Mouse (Mus musculus) neutrophil, adult 83 days (primary cell): ENCODE data around the gene Sugp2. TPM values are rescaled to one million over a fixed set of nuclear protein-coding genes. Genes with fewer than 3 reads are reported as not detected.

ENCODE experiments used
- total RNA-seq, 2 experiments: library from RNA; stranded (reverse); gene quantifications; one replicate each; pipeline ENCODE4 v1.2.4; 2023

The Sugp2 gene
- total RNA-seq, result 10 to 100 TPM; 29.2 to 30.7 TPM

DNA sequence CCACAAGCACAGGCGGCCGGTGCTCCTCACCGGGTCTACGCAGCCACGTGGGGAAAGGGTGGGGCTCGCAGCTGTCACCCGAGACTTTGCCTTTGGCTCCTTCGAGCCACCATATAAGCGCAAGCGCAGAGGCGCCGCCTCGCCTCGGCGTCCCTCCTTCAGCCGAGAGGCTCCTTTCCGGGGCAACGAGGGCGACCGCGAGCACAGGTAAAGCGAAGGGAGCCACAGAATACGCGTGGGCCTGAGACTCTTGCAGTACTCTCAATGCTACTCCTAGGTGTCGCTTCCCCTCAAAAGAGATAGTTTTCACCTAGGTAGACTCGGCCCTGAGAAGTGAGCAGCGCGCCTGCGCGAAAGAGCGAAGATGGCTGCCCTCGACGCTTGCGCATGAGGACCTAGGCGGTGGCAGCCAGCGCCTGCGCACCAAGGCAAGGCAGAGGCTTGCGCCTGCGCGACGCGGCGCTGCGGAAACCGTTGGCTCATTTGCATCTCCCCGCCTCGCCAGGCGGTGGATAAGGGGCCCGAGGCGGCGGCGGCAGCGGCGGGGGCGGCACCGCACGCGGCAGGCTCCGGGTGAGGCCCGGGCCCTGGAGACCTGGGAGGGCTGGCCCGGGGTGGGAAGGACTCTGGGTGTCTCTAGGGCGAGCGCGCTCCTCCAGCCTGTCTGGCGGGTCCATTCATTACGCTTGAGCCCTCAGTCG is at the start of gene Sugp2, which contains the start of gene Armc6:
TSS of gene Sugp2 (plus strand) at position 147 of the 701 bp plus-strand sequence.
TSS of gene Armc6 (minus strand) at position 387 of the 701 bp plus-strand sequence.

GRCm38 (mm10) chr8:70212112-70213055 is 21.6 kb upstream of the Sugp2 start, which contains the start of gene Slc25a42:
Slc25a42 (minus strand) TSS chr8:70212305.

DNA sequence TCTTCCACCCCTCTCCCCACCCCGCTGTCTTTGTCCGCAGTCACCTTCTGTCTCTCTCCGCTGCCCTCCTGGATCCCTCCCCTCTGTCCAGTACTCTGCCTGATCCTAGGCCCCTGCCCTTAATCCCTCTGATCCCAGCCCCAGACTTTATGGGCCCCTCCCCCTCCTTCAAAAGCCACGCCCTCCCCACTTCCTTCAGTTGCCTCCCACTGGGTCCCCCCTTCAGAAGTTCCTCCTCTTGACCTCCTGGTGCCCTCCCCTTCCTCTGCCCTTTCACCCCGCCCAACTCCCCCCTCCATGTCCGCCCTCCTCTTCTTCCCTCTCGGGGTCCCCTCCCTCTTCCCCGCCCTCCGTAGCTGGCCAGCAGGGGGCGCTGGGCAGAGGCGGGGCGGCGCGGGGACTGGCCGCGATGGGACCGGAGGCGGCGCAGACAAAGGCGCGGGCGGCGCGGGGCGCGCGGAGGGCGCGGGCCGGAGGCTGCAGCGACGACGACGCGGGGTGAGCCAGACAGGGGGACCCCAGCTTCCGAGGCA is 48.6 kb downstream of the Sugp2 start, which contains the start of gene Homer3:
TSS of gene Homer3 (plus strand) at position 225 of the 533 bp plus-strand sequence.

GRCm38 (mm10) chr8:70302358-70302890 is 68.4 kb downstream of the Sugp2 start, which contains the start of the genes Ddx49 and Cope:
Ddx49 (minus strand) TSS chr8:70302489.
Cope (plus strand) TSS chr8:70302518.

DNA sequence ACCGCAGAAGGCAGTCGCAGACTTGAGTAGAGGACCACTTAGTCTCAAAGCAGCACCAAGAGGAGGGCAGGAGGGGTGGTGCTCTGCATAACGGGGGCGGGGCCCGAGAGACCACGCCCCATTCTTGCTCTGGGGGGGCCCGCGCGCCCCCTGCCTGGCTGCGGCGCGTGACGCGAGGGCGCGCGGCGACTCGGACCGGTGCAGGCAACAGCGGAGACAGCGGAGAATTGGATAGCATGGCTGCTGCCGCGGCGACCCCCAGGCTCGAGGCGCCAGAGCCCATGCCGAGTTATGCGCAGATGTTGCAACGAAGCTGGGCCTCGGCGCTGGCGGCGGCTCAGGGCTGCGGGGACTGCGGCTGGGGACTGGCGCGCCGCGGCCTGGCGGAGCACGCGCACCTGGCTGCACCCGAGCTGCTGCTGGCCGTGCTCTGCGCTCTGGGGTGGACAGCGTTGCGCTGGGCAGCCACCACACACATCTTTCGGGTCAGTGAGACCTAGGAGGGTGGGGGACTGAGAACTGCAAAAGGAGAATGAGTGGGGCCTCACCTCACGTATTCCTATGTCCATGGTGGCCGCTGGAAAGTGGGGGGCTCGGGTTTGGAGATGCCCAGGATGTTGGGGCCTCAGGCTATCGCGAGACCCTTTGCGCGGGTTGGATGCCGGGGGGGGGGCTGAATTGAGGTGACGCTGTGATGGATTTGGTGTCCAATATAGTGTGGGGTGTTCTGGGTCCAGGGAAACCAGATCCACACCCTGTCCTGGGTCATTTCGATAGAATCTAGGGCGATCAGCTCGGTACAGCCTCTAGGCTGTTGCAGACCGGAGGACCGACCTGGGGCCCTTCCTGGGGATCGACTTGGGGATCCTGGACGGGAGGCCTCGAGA is 81.8 kb downstream of the Sugp2 start, which contains the start of gene Cers1:
TSS of gene Cers1 (plus strand) at position 152 of the 887 bp plus-strand sequence.

DNA sequence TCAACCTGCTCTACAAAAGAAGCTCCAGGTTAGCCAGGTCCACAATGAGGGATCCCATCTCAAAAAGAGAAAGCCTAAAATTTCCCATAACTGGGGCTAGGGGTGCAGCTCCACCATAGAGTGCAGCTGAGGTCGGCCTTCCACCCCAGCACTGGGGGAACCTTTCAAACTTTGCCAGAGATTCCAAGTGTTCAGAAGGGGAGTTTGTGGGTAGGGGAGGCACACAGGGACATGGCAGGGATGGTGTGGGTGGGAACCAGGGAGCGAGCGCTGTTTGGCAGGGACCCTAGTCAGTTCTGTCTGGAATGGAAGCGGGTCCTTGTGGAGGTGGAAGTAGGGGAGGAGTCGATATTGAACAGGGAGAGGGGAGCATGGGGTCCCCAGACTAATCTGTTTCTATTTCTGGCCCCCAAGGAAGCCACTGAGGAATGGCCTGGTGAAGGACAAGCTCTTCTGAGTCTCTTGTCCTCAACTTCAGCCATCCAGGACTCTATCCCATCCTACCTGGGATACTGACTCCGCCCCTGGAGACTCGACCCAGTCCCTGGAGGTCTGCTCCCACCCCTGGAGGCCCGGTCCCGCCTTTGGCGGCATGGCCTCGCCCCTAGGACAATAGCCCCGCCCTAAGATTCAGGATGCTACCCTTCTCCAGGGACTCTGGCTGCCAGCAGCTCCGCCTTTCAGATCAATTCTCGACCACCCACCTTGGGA is 95.3 kb downstream of the Sugp2 start, which contains the start of gene Gdf1:
TSS of gene Gdf1 (plus strand) at position 694 of the 711 bp plus-strand sequence.

Other genes starting within 250 kb of the Sugp2 start
- gene Gatad2a, start 237.8 kb upstream of the Sugp2 start, total RNA-seq, result 10 to 100 TPM; 67.2 to 72.4 TPM
- gene Mau2, start 191.5 kb upstream of the Sugp2 start, total RNA-seq, result 10 to 100 TPM; 72.8 to 73.8 TPM
- gene Sugp1, start 191.4 kb upstream of the Sugp2 start, total RNA-seq, result 10 to 100 TPM; 26.9 to 30.8 TPM
- under 1 TPM in 1 of 2 experiments, not detected in 1; 0.29 TPM for gene Tm6sf2, start 161.3 kb upstream of the Sugp2 start, total RNA-seq
- gene Hapln4, start 150.8 kb upstream of the Sugp2 start, total RNA-seq, result not detected
- gene Ncan, start 113.4 kb upstream of the Sugp2 start, total RNA-seq, result not detected
- gene Nr2c2ap, start 102.9 kb upstream of the Sugp2 start, total RNA-seq, result 1 to 10 TPM; 8.0 to 10.0 TPM
- gene Rfxank, start 95.1 kb upstream of the Sugp2 start, total RNA-seq, result 10 to 100 TPM; 11.4 to 16.8 TPM
- 10 to 100 TPM; 32.8 to 36.2 TPM for gene Borcs8, start 94.7 kb upstream of the Sugp2 start, total RNA-seq
- under 1 TPM; 0.44 to 0.79 TPM for gene Mef2b, start 94.5 kb upstream of the Sugp2 start, total RNA-seq
- gene Tmem161a, start 61.9 kb upstream of the Sugp2 start, total RNA-seq, result 10 to 100 TPM; 19.9 to 23.0 TPM
- 1 to 10 TPM; 3.3 to 4.0 TPM for gene Slc25a42, start 21.9 kb upstream of the Sugp2 start, total RNA-seq
- gene Armc6, start 240 bp downstream of the Sugp2 start, total RNA-seq, result 1 to 10 TPM; 7.6 to 9.0 TPM
- gene Homer3, start 48.6 kb downstream of the Sugp2 start, total RNA-seq, result 1 to 10 TPM; 8.2 to 9.1 TPM
- 10 to 100 TPM; 22.3 to 27.9 TPM for gene Ddx49, start 68.3 kb downstream of the Sugp2 start, total RNA-seq
- 100 to 1,000 TPM; 114 to 123 TPM for gene Cope, start 68.3 kb downstream of the Sugp2 start, total RNA-seq
- not detected for gene Cers1, start 81.5 kb downstream of the Sugp2 start, total RNA-seq
- not detected for gene Gdf1, start 95.6 kb downstream of the Sugp2 start, total RNA-seq
- gene Upf1, start 119.1 kb downstream of the Sugp2 start, total RNA-seq, result 10 to 100 TPM; 58.6 to 59.2 TPM
- under 1 TPM; 0.13 to 0.26 TPM for gene Comp, start 139.3 kb downstream of the Sugp2 start, total RNA-seq
- 1 to 10 TPM; 3.9 to 6.9 TPM for gene Crtc1, start 205.4 kb downstream of the Sugp2 start, total RNA-seq
- 1 to 10 TPM; 4.0 to 4.1 TPM for gene Klhl26, start 242.7 kb downstream of the Sugp2 start, total RNA-seq